Mouse (Mus musculus): ENCODE measurements at regions not wholly inside any gene's neighbourhood (a gene's known extent, or its start where the extent isn't known, plus 50 kb on each side); places are given as distances from the start of the nearest gene placed in this dataset.

DNA sequence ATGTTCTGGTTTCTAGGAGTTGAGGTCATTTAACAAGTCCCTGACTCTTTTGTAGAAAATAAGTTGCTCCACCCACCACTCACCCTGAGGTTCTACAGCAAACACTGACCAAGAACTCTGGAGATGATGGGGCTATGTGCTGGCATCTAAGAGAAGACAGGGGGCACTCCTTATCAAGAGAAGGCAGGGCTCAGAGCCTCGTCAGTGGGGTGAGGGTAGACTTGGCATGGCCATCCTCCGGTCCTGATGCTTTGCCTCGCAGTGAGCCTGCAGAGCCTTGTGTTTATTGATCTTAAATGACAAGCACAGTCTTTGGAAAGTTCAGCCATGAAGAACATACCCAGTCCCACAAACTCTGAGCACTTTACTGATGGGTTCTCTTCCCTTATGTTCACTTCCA, 370.1 kb upstream of the 3110018I06Rik start:
- no peak for DNase-seq (ENCODE audit: low spot score)

DNA sequence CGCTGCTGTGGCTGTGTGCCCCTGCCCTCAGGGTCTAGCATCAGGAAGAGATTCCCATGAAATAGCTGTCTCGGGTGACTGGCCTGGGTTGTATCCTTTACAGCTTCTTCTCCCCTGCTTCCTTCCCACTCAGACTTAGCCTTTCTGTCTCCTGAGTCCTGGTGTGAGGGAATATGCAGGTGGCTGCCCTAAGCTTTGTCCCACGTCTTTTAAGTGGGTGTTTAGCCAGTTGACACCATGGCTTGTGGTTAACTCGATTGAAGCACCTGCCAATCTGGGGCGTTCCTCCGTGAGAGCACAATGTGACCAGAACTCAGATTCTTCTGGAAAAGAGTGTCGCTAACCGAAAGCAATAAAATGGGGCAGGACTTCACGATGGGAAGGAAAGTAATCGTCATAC, 369.4 kb upstream of the 3110018I06Rik start:
- no peak for DNase-seq (ENCODE audit: low spot score)

DNA sequence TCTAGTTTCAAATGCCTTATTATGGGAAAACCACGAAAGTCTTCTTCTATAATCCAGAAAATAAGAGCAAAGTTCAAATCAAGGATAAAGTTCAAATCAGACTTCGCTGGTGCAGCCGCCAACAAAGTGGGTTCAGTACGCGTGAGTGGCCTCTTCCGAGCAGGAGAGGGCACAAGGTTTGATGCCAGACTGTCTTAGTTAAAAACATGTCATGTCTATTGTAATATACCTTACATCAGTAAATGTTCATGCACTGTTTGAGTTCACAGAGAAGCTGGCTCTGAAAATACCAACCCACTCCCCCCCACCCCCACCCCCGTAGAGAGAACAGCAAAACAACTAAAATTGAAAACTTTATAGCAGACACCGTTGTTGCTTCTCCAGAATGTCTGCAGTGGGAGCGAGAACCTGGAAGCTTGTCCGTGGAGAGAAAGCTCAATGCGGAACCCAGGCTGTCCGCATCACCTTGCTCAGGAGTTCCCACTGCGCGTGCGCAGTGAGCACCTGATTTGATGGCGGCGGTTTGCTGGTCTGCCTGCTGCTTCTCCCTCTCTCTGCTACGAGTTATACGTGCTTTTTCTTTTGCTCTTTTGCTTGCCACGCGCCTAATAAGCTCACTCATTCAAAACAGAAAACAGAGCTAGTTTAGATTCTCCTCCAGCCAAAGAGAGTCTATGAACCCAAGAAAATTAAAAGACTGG, 367.8 kb upstream of the 3110018I06Rik start:
- no peak for DNase-seq (ENCODE audit: low spot score)

DNA sequence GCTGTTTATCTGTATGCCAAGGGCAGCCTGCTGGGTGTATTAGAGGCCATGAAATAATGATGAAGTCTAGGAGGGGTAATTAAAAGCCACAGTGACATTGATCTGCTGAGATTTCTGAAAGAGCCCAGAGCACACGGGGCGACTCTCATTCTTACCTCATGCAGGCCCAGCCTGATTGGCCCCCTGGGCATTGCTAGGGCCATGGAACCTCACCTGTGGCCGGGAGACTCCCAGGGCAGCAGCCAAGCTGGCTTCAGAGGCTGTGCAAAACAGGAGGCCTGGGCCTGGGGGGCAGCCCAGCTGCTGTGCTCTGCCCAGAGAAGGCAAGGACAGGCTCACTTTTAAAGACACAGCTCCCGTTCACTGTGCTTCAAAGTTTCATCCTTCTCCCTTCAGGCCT, 366.4 kb upstream of the 3110018I06Rik start:
- DNase-seq (ENCODE audit: low spot score) = no peak

DNA sequence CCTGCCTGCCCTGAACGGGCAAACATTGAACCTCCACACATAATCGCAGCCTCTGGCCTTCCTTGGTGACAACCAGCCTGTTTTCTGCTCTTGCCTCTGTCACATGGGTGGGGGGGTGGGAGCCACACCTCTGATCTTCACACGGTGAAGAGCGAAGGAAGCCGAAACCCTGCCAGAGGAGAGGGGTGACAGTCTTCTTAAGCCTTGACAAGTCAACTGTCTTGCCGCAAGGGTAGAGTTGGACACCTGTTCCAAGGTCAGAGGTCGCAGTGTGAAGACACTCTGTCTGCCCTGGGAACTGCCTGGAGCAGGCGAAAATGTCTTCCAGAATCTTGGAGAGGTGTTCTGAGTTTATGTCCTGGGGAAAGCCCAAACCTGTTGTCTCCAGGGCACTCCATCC, 364.8 kb upstream of the 3110018I06Rik start:
- no peak for DNase-seq (ENCODE audit: low spot score)

DNA sequence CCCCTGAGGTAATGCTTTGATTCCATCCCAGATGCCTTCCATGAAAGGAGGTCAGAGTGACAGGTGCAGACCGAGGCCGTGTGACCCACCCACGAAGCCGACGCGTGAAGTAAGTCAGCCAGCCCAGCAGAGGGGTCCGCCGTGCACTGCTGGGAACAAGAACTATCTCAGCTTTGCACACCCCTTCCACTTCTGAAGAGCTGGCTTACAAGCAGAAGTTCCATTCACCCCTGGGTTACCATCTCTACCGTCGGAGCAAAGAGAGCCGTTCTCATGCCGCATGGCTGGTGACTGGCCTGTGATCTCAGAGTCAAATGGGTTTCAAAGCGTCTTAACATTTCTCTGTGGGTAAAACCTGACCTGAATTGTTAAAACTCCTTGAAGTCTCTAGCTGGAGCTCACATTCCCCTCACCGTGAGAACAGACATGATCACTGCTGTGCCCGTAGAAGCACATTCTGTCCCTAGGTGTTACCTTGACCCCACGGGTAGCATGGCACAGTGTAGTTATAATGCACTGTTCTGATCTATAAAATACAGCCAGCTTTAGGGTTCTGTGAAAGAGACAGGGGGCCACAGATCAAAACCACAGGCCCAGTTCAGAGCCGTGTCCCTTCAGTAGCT, 364.1 kb upstream of the 3110018I06Rik start:
- DNase-seq (ENCODE audit: low spot score) = no peak

DNA sequence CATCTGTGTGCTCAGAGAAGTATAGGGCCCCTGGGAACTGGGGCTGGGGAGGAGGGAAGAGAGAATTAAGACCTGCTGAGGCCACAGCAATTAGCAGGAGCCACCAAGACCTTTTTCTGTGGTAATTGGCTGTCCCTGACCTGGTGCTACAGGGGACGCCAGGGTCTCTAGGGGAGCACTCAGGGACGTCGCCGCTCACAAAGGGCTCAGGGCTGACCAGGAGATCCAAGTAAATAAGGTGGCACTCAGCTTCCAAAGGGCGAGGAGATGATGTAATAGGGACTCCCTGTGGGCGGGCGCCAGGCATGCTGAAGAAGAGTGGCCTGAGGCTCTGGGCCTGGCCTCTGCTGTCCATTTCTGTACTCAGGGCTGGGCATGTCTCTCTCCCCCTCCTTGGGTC, 363.2 kb upstream of the 3110018I06Rik start:
- no peak for DNase-seq (ENCODE audit: low spot score)

DNA sequence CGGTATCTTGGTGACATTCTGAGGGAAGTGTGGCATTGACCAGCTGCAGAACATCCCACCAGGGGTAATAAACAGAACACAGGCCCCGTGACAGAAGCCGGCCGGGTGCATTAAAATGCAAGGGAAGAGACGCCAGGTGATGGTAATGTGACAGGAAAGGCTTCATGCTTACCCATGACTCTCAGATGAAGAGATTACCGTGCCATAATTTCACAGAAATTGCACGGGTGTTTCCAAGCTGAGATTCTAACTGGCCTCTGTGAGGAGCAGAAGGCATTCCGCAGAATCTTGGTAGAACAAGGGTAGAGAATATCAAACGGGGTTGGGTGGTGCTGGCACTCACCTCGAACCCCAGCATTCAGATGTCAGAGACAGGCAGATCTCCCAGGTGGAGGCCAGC, 362.4 kb upstream of the 3110018I06Rik start:
- no peak for DNase-seq (ENCODE audit: low spot score)

DNA sequence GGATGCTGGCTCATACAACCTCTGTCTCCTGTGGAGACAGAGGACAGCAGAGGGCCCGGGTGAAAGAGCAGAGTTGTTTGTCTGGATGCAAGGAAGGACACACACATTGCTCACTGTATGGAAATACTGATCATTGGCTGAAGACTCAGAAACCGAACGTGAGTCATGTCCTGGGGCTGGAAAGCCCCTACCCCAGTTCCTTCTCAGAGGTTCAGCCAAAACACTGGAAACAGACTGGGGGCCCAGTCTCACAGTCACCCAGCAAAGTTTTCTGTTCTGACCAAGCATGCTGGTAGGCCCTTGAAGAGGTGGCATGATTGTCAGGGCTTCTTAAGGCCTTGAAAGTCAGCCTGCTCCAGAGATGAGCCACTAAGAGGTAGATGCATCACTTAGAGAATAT, 360.8 kb upstream of the 3110018I06Rik start:
- DNase-seq (ENCODE audit: low spot score) = no peak

DNA sequence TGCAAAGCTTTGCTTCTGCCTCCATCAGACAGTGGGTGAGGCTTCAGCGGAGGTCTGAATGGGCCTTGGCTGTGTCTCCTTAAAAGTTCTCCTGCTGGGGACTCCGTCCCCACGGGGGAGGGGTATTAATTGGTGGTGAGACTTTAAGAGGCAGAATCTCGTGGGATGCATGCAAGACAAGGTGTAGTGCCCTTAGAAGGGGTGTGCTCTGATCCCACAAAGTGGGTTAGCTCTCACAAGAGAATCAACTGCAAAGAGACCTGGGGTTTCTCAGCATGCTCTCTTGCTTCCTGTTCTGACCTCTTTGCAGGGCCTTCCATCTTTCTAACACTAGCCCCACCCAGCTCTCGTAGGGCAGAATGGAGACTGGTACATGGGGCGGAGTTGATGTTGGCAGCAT, 359.2 kb upstream of the 3110018I06Rik start:
- DNase-seq (ENCODE audit: low spot score) = no peak

DNA sequence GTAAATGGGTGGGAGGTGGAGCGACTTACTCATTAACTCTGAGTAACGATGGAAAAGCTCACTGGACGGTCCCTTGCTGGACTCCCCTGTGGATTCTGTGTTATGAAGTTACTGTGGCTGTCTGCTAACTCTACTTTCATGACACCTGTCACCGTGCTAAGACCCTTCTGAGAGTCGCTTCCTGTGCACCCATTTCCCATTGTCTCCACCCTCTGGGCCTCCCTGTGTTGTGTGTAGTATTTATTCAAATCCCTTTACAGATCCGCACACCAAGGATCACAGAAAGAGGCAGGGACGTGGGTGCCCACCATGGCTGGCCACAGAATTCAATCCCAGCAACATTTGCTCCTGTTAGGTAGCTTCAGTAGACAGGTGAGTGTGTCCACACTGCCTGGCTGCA, 357.1 kb upstream of the 3110018I06Rik start:
- no peak for DNase-seq (ENCODE audit: low spot score)

DNA sequence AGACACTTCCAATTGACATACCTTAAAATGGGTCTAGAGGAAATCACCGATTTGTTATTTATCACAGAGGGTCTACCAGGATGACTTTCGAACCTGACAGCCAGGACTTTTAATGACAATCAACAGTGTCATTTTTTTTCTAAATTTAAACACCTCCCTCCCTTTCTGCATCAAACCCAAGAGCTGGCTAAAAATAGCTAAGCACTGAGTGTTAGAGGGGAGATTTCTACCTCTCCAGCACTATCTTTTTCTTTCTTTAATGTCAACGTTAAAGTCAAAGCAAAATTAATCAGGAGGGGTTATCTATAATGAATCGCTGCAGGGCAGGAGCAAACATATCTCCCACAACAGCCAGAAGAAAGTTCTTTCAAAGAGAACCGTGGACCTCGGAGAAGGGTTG, 356.6 kb upstream of the 3110018I06Rik start:
- no peak for DNase-seq (ENCODE audit: low spot score)

DNA sequence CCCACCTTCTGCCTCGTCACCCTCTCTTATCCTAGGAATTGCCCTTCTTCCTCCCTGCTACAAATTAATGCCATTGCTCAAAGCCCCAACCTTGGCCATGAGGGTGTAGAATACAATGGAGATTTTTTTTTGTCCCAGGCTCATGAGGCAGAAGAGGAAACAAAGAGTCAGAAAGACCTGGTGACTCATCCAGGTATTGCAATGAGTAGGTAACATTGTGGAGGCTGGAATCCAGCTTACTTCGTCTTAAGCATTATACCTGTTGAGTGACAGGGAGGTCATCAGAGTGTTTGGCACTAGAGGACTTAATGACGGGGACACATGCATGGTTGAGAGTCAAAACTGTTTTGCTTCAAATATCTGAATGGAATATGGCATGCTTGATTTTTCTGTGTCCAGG, 355.9 kb upstream of the 3110018I06Rik start:
- DNase-seq (ENCODE audit: low spot score) = no peak

DNA sequence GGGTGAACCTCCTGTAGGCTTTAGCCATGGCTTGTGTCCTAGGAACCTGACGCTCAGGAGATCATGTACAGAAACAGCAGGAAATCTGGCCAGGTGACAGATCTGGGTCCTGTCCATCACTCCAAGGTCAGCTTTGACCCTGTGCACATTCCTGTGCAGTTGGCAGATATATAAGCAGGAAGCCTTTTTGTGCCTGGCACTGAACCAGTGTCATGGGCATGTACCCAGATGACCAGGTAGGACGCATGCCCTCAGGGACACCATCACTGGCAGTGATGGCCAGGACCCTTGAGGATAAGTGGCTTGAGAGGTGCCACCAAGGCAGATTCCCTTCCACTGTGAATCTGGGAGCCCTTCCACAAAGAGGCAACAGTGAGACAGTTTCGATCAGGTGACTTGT, 354.1 kb upstream of the 3110018I06Rik start:
- no peak for DNase-seq (ENCODE audit: low spot score)

DNA sequence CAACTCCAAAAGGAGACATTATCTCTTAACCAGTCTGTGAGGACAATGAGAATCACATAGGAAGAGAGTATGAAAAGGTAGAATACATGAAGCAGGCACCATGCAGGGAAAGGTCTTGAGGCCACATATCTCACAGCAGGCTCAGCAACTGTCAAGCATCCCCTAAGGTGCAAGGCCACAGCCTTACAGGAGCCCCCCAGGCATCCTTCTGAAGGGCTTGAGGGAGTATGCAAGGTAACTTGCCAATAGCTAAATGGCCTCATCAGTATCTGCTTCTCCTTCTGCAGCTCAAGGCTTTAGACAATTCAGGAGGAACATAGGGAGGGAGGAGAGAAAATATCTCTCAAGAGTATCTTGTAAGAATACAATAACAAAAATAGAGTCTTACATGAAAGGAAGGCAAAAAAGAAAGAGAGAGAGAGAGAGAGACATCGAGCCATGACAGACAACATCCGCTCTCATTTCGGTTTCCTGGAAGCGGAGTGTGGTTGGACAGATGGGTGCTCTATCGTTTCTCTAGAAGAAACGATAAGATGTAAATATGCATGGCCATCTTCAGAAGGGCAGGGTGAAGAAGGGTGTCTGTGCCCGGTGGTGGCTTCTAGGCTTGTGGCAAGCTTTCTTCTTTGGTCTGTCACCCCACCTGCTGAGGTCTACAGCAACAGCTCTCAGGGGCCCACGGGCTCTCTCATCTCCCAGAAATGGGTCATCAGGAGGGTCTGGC, 349.6 kb upstream of the 3110018I06Rik start:
- no peak for DNase-seq (ENCODE audit: low spot score)

DNA sequence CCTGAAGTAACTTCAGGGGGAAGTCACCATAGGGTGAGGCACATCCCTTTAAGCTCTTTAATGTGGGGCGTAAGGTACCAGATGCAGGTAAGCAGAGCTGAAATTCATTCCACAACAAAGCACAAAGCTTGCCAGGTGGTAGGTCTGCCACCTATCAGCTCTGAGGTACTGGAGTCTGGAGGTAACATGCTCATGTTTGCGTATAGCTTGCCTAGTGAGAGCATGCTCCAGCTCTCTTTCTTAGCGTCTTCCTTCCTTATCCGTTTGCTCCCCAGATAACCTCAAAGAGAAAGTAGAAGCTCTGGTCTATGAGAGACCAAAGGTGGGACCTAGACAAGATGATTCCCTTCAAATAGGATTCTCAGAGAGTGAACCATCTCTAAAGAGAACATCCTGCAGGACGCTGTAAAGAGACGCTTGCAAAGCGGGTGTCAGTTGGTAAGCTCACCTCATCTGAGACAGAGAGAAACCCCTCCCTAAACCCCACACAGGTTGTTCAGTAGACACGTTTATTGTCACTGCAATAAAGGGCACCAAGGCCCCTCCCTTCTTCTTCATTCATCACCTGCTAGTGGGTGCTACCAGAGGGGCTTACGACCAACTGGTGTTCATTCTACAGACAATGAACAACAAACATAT, 347.4 kb upstream of the 3110018I06Rik start:
- DNase-seq (ENCODE audit: low spot score) = no peak

DNA sequence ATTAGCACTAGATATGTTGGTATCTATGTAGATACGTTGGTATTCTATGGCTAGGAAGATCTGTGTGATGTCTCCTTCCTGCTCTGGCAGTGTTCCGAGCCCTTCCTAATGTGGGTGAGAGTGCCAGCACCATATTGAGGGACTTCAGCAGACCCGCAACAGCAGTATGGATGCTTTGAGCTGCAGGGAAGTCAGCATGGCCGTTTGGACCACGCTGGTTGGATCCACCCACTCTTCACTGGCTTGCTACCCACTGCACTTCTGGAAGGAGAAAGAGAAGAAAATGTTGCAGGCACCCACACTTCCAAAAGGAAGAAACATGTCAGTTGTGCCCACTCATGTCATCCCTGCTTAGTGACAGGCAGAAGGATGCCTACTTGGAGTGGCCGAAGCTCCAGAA, 346.2 kb upstream of the 3110018I06Rik start:
- no peak for DNase-seq (ENCODE audit: low spot score)

DNA sequence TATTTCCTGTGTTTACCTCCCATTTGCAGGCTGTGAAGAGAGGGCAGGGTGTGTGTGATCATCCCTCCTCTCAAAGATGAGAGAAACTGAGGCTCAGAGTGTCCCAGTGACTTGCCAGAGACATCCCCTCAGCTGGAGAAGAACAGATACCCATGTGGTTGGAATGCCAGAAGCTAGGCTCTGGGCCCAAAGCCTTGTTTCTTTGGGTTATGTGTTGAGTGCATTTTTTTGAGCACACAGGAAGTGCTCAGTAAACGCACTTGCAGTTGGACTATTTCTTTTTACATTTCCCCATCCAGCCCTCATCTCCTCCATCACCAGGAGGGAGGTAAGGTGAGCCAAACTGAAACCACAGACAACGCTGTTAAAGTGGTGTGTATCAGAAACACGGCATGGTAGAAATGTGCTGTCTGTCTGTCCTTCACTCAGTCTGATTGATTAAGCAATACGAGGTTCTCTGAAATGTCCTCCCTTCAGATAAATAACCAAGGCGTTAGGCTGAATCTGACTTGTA, 341.8 kb upstream of the 3110018I06Rik start:
- DNase-seq (ENCODE audit: low spot score) = no peak

DNA sequence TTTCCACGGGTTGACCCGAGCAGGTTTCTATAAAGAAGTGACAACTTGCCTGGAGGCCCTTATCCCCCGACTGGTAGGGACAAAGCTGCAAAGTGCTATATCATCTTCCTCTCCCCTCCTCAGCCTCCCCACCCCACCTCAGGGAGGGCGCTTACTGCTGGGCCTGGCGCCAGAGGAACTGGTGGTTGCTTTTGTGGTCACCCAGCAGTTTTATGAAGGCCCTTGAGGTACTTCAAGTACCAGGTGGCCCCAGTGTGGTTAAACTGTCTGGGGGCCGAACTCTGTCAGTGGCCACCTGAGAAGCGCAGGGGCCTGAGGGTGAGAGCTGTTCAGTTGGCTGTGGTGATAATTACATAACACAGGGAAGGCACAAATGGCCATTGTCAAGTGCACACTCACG, 340.0 kb upstream of the 3110018I06Rik start:
- DNase-seq (ENCODE audit: low spot score) = no peak

DNA sequence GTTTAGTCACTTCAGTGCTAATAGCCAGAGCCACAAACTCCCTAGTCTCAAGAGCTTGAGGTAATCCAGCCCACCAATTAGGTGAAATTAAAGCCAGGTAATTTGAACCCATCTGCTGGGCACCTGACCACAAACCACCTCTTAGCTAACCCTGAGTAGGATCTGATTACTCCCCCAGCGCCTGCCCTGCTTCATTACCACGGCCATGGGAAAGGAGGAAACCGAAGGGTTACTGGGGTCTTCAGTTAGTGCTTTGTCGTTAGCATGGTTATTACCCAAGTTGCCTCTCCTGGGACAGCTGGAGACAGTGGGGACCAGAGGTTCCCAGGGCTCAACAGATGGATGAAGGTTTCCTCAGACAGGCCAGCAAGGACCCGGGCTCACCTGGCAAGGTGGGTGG, 337.3 kb upstream of the 3110018I06Rik start:
- no peak for DNase-seq (ENCODE audit: low spot score)

DNA sequence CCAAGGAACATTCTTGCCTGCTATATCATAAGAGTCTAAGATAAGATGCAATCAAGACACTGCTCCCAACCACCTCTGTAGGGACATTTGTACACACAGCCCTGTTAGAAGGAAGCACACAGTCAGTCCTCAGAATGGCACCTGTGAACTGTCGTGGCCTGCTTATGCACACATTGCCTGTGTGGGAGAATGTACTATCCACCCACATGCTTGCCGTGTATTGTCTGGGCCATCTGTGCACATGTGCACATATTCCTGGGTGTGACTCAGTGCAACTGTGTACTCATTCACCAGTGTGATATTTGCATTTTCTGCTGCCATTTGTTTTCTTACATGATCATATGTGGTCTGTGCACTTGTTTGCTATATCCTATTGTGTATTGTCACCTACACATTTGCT, 333.8 kb upstream of the 3110018I06Rik start:
- no peak for DNase-seq (ENCODE audit: low spot score)

DNA sequence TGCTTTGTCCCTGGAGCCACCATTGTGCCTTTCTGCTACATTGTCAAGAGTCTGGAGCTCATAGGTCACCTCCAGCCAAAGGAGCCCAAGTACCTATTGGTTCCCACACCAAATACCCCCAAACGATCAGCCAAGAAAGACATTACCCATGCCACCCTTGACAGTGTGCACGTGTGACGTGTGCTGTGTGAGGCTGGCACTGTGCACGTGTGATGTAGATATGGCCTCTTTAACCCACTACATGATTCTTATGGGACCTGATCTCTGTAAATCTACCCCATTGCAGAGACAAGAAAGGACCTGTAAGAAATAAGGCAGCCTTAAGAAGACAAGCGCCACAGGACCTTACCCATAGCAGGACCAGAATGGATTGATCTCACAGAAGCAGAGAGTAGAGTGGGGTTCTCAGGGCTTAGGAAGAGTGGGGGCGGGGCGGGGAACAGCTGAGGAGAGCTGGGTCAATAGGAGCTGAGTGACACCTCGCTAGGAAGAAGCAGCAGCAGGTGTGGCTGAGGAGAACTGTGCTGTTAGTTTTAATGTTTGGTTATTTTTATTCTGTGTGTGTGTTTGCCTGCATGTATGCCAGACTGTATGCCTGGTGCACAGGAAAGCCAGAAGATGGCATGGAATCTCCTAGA, 331.5 kb upstream of the 3110018I06Rik start:
- DNase-seq (ENCODE audit: low spot score) = no peak
